Comparison of ENCODE assay signal across 23 mouse cellular contexts in genomic region chr12:116181436-116182050, GRCm38 (mm10).
DNase-seq lines count a peak whose midpoint lies in the region; ATAC-seq and TF ChIP-seq lines count a peak whose summit lies in the region.
"Had no signal": no experiment of that assay in that cellular context is flagged by ENCODE, and none has a peak within 500 bp of the region (broad histone marks: within the 10 kb centered on the region; RNA-seq: fewer than 3 reads in every experiment).

No protein-coding gene starts in this region.

- peak; percentile 29 for DNase-seq in intestine, embryonic 14.5 days (ENCODE audit: low spot score)
- DNase-seq in Muller cell, postnatal 12 days (ENCODE audit: inconsistent ontology term), result peak; percentile 94
- DNase-seq in adrenal gland, postnatal 14 days, result peak; percentile 53
- no peak for DNase-seq in gastrocnemius, adult 18-20 months (ENCODE audit: low spot score)
- DNase-seq in heart, adult 9 months (ENCODE audit: low spot score in 2 of 2), result no peak
- DNase-seq: cerebellum, adult 8-10 months; gastrocnemius, postnatal 25 days; heart, postnatal 4 days; kidney, adult 8-10 months; kidney, postnatal 14 days; left cerebral cortex, postnatal 4 days; liver; lung, postnatal 10 days; right cerebral cortex, postnatal 14 days had no signal

- H3K36me3 ChIP-seq in intestine, embryonic 14.5 days (ENCODE audit: control insufficient read depth, insufficient read depth, low read length), result no peaks in the 10 kb centered on the region
- H3K36me3 ChIP-seq in intestine, postnatal 0 days (ENCODE audit: control insufficient read depth, insufficient read depth), result no peaks in the 10 kb centered on the region
- no peaks in the 10 kb centered on the region for H3K36me3 ChIP-seq in myocyte (ENCODE audit: control insufficient read depth, insufficient read depth)
- H3K36me3 ChIP-seq: heart, embryonic 13.5 days; midbrain, embryonic 13.5 days; neural tube, embryonic 13.5 days had no signal

- no peak for TF ChIP-seq CTCF in intestine, postnatal 0 days (IDR thresholded peaks at IDR 0.05; ENCODE audit: low read depth)

- no peak overlapping the region for H3K4me3 ChIP-seq in intestine, embryonic 14.5 days (ENCODE audit: low read depth, low read length)
- no peak overlapping the region for H3K4me3 ChIP-seq in intestine, postnatal 0 days (ENCODE audit: low read depth, low read length)
- H3K4me3 ChIP-seq in myocyte, result no peak overlapping the region
- H3K4me3 ChIP-seq: heart, embryonic 13.5 days; left cerebral cortex, adult 2 months; midbrain, embryonic 13.5 days; neural tube, embryonic 13.5 days had no signal

- H3ac ChIP-seq in myocyte (ENCODE audit: control insufficient read depth, insufficient read length), result no peak overlapping the region

- H3K9ac ChIP-seq in intestine, embryonic 14.5 days (ENCODE audit: low read length), result no peak overlapping the region
- no peak overlapping the region for H3K9ac ChIP-seq in intestine, postnatal 0 days (ENCODE audit: low read depth, low read length)
- H3K9ac ChIP-seq: heart, embryonic 13.5 days; midbrain, embryonic 13.5 days; neural tube, embryonic 13.5 days had no signal

- no peak for TF ChIP-seq POLR2A in myocyte (IDR thresholded peaks at IDR 0.05; ENCODE audit: insufficient read length, low read depth)

- no peak overlapping the region for H3K27ac ChIP-seq in intestine, embryonic 14.5 days (ENCODE audit: low read depth)
- no peak overlapping the region for H3K27ac ChIP-seq in intestine, postnatal 0 days (ENCODE audit: low read depth, low read length)
- H3K27ac ChIP-seq: heart, embryonic 13.5 days; left cerebral cortex, adult 2 months; midbrain, embryonic 13.5 days; neural tube, embryonic 13.5 days had no signal

- H3K4me2 ChIP-seq in intestine, embryonic 14.5 days (ENCODE audit: low read length), result no peak overlapping the region
- no peak overlapping the region for H3K4me2 ChIP-seq in intestine, postnatal 0 days (replicated peaks; ENCODE audit: low read depth)
- peak overlapping the region; percentile 40 for H3K4me2 ChIP-seq in myocyte (ENCODE audit: low read depth)
- H3K4me2 ChIP-seq: heart, embryonic 13.5 days; midbrain, embryonic 13.5 days; neural tube, embryonic 13.5 days had no signal

- H3K9me3 ChIP-seq in intestine, embryonic 14.5 days (ENCODE audit: control insufficient read depth, low read length), result no peaks in the 10 kb centered on the region
- H3K9me3 ChIP-seq in intestine, postnatal 0 days (ENCODE audit: control insufficient read depth), result no peaks in the 10 kb centered on the region
- H3K9me3 ChIP-seq: midbrain, embryonic 13.5 days; neural tube, embryonic 13.5 days had no signal

- WGBS in intestine, embryonic 14.5 days, result 71% methylated on average over 4 of the region's 4 CpGs
- WGBS in intestine, postnatal 0 days, result 70% methylated on average over 4 of the region's 4 CpGs

- H3K27me3 ChIP-seq in intestine, embryonic 14.5 days (replicated peaks; ENCODE audit: control insufficient read depth, insufficient read depth, low read length), result no peaks in the 10 kb centered on the region
- no peaks in the 10 kb centered on the region for H3K27me3 ChIP-seq in intestine, postnatal 0 days (replicated peaks; ENCODE audit: control insufficient read depth, insufficient read depth, low read length)
- no peaks in the 10 kb centered on the region for H3K27me3 ChIP-seq in myocyte (ENCODE audit: control insufficient read depth, insufficient read depth, insufficient read length)
- H3K27me3 ChIP-seq: heart, embryonic 13.5 days; midbrain, embryonic 13.5 days; neural tube, embryonic 13.5 days had no signal

- H3K79me2 ChIP-seq in myocyte (ENCODE audit: control insufficient read depth, insufficient read depth), result no peaks in the 10 kb centered on the region

- no peak for ATAC-seq in intestine, embryonic 14.5 days (replicated peaks; ENCODE audit: low FRiP score, low TSS enrichment, low read depth)
- ATAC-seq in intestine, postnatal 0 days, result no peak
- ATAC-seq in inflammation-experienced regulatory T-cells, adult 6 months, result no peak
- ATAC-seq: CD4-positive, CD25-positive, alpha-beta regulatory T cell, adult 4 months; forebrain, embryonic 14.5 days; midbrain, embryonic 13.5 days had no signal

- H3K4me1 ChIP-seq in intestine, embryonic 14.5 days (replicated peaks; ENCODE audit: control insufficient read depth, insufficient read depth, low read length), result no peaks in the 10 kb centered on the region
- no peaks in the 10 kb centered on the region for H3K4me1 ChIP-seq in intestine, postnatal 0 days (replicated peaks; ENCODE audit: control insufficient read depth, insufficient read depth, low read length)
- H3K4me1 ChIP-seq: heart, embryonic 13.5 days; midbrain, embryonic 13.5 days; neural tube, embryonic 13.5 days had no signal

TF ChIP-seq in myocyte, 11 proteins besides CTCF, POLR2A, EP300 and RAD21:
- TF ChIP-seq E2F4 (IDR thresholded peaks at IDR 0.05; ENCODE audit: insufficient read depth) (no peak), USF1 (IDR thresholded peaks at IDR 0.05; ENCODE audit: low read depth) (no peak), SRF (IDR thresholded peaks at IDR 0.05; ENCODE audit: control insufficient read depth, insufficient read length, low read depth) (no peak), MAX (IDR thresholded peaks at IDR 0.05; ENCODE audit: low read depth) (no peak), MYOD1 (IDR thresholded peaks at IDR 0.05; ENCODE audit: control insufficient read depth in 1 of 3, insufficient read length in 2 of 3, low read depth in 2 of 3) (no peak), MYOG (IDR thresholded peaks at IDR 0.05; ENCODE audit: control insufficient read depth in 1 of 3, insufficient read depth in 1 of 3, insufficient read length in 2 of 3, low read depth in 2 of 3) (no peak), REST (IDR thresholded peaks at IDR 0.05; ENCODE audit: insufficient read depth, insufficient read length) (no peak), CEBPB (IDR thresholded peaks at IDR 0.05; ENCODE audit: insufficient read depth, poor library complexity, severe bottlenecking) (no peak), TCF3 (IDR thresholded peaks at IDR 0.05; ENCODE audit: insufficient read length, low read depth) (no peak), POLR2AphosphoS2 (IDR thresholded peaks at IDR 0.05; ENCODE audit: insufficient read length, low read depth) (no peak), TCF12 (IDR thresholded peaks at IDR 0.05; ENCODE audit: insufficient read depth, poor library complexity, severe bottlenecking) (no peak)

Comparison
In these comparisons a context has a peak if more than half of its experiments do, and no peak if none do; other contexts are left out.
1. DNase-seq: peak in intestine, embryonic 14.5 days (single experiment), Muller cell, postnatal 12 days (single experiment) and adrenal gland, postnatal 14 days (single experiment); none in gastrocnemius, adult 18-20 months (single experiment) and heart, adult 9 months (0 of 2).